Mouse (Mus musculus): ENCODE measurements around the gene Naalad2. TPM values are rescaled to one million over a fixed set of nuclear protein-coding genes. Genes with fewer than 3 reads are reported as not detected.
"Not testable (repeated sequence)": the region's sequence is repeated elsewhere in the genome, so short reads cannot be mapped to it uniquely, and the experiment has no call there.

Gene Naalad2
- polyA plus RNA-seq, 1 experiment from 2014 or later, result 4.5 TPM

DNA sequence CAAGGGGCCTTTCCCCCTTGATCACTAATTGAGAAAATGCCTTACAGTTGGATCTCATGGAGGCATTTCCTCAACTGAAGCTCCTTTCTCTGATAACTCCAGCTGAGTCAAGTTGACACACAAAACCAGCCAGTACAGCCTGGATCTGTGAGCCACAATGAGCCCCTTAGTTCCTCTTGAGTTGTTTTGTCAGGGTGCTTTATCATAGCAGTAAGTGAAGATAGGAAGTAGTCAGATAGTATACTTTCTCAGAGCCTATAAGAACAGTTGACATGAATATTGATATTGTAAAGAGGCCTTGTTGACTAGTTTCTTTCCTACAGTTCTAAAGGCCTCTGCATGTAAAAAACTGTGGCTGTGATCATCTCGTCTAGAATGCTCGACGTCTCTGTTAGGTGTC is 82.8 kb downstream of the Naalad2 start:
- Histone ChIP-seq H3K27ac (replicated peaks in 1 of 2; ENCODE audit: control insufficient read depth in 1 of 2, insufficient read depth in 1 of 2, low read depth in 2 of 2, low read length in 2 of 2) (no peak overlapping the region), H3K4me3 (ENCODE audit: control insufficient read depth in 1 of 2, insufficient read depth in 1 of 2, low read depth in 1 of 2, low read length in 2 of 2) (no peak overlapping the region), H3K9ac (ENCODE audit: low read length) (no peak overlapping the region), H3K4me2 (ENCODE audit: low read length) (no peak overlapping the region), H3K36me3 (ENCODE audit: control insufficient read depth, insufficient read depth, low read length) (peaks cover 23% of the 10 kb centered on the region), H3K9me3 (ENCODE audit: control insufficient read depth, low read length) (no peaks in the 10 kb centered on the region), H3K4me1 (ENCODE audit: control insufficient read depth in 2 of 2, insufficient read depth in 2 of 2, low read length in 2 of 2) (no peaks in the 10 kb centered on the region), H3K27me3 (ENCODE audit: control insufficient read depth, insufficient read depth, low read length) (no peaks in the 10 kb centered on the region)
- no peak for ATAC-seq (ENCODE audit: insufficient number of reproducible peaks, insufficient read depth, low FRiP score, low read depth)
- 83% methylated on average over 3 of the region's 3 CpGs for WGBS

- Histone ChIP-seq H3K36me3 (ENCODE audit: control insufficient read depth, insufficient read depth, low read length) (peaks cover 56% of the 10 kb centered on the region), H3K27ac (replicated peaks in 1 of 2; ENCODE audit: control insufficient read depth in 1 of 2, insufficient read depth in 1 of 2, low read depth in 2 of 2, low read length in 2 of 2) (no peak overlapping the region), H3K4me2 (ENCODE audit: low read length) (no peak overlapping the region), H3K4me3 (ENCODE audit: control insufficient read depth in 1 of 2, insufficient read depth in 1 of 2, low read depth in 1 of 2, low read length in 2 of 2) (no peak overlapping the region), H3K4me1 (ENCODE audit: control insufficient read depth in 2 of 2, insufficient read depth in 2 of 2, low read length in 2 of 2) (peaks cover 0 to 4% of the 10 kb centered on the region in 2 experiments; a peak in 3 of 4 replicates), H3K9ac (ENCODE audit: low read length) (no peak overlapping the region), H3K27me3 (ENCODE audit: control insufficient read depth, insufficient read depth, low read length) (no peaks in the 10 kb centered on the region), H3K9me3 (ENCODE audit: control insufficient read depth, low read length) (no peaks in the 10 kb centered on the region)
- WGBS, result 86% methylated on average over 6 of the region's 6 CpGs
- no peak for ATAC-seq (ENCODE audit: insufficient number of reproducible peaks, insufficient read depth, low FRiP score, low read depth)
Observed at GRCm38 (mm10) chr9:18298301-18298700, 104.5 kb downstream of the Naalad2 start.

GRCm38 (mm10) chr9:18293026-18293781 is 109.6 kb downstream of the Naalad2 start:
- peaks cover 0 to 7% of the 10 kb centered on the region in 2 experiments; a peak in 3 of 4 replicates for H3K4me1 ChIP-seq (ENCODE audit: control insufficient read depth in 2 of 2, insufficient read depth in 2 of 2, low read length in 2 of 2)
- WGBS, result 47% methylated on average over 6 of the region's 6 CpGs
- H3K27me3 ChIP-seq (ENCODE audit: control insufficient read depth, insufficient read depth, low read length), result no peaks in the 10 kb centered on the region
- H3K4me3 ChIP-seq (ENCODE audit: control insufficient read depth in 1 of 2, insufficient read depth in 1 of 2, low read depth in 1 of 2, low read length in 2 of 2), result peak overlapping the region; percentile 83 to 99; a peak in 3 of 4 replicates
- H3K36me3 ChIP-seq (ENCODE audit: control insufficient read depth, insufficient read depth, low read length), result peaks cover 9% of the 10 kb centered on the region; the same call in 1 of the 2 replicates
- no peak for ATAC-seq (ENCODE audit: insufficient number of reproducible peaks, insufficient read depth, low FRiP score, low read depth)
- H3K27ac ChIP-seq (replicated peaks in 1 of 2; ENCODE audit: control insufficient read depth in 1 of 2, insufficient read depth in 1 of 2, low read depth in 2 of 2, low read length in 2 of 2), result peak overlapping the region in 1 of 2 experiments; percentile 89; a peak in 1 of 4 replicates
- peak overlapping the region; percentile 99 for H3K9ac ChIP-seq (ENCODE audit: low read length)
- no peaks in the 10 kb centered on the region for H3K9me3 ChIP-seq (ENCODE audit: control insufficient read depth, low read length)
- peak overlapping the region; percentile 96 for H3K4me2 ChIP-seq (ENCODE audit: low read length)

GRCm38 (mm10) chr9:18292443-18292922 is 110.3 kb downstream of the Naalad2 start:
- ATAC-seq (ENCODE audit: insufficient number of reproducible peaks, insufficient read depth, low FRiP score, low read depth), result peak; percentile 37

GRCm38 (mm10) chr9:18291571-18292429 is 111.0 kb downstream of the Naalad2 start, which contains the start of gene Chordc1:
Gene Chordc1 (plus strand): TSS chr9:18292125.
- 4% methylated on average over 49 of the region's 49 CpGs for WGBS
- peak within 1 kb of the TSS; percentile 96 for H3K4me2 ChIP-seq (ENCODE audit: low read length)

More at GRCm38 (mm10) chr9:18292443-18292922, 110.3 kb downstream of the Naalad2 start:
- Histone ChIP-seq H3K4me1 (ENCODE audit: control insufficient read depth in 2 of 2, insufficient read depth in 2 of 2, low read length in 2 of 2) (peaks cover 0 to 7% of the 10 kb centered on the region in 2 experiments; a peak in 3 of 4 replicates), H3K27me3 (ENCODE audit: control insufficient read depth, insufficient read depth, low read length) (no peaks in the 10 kb centered on the region), H3K27ac (replicated peaks in 1 of 2; ENCODE audit: control insufficient read depth in 1 of 2, insufficient read depth in 1 of 2, low read depth in 2 of 2, low read length in 2 of 2) (peak overlapping the region; percentile 75 to 89), H3K36me3 (ENCODE audit: control insufficient read depth, insufficient read depth, low read length) (peaks cover 5% of the 10 kb centered on the region; the same call in 1 of the 2 replicates), H3K4me2 (ENCODE audit: low read length) (peak overlapping the region; percentile 96), H3K4me3 (ENCODE audit: control insufficient read depth in 1 of 2, insufficient read depth in 1 of 2, low read depth in 1 of 2, low read length in 2 of 2) (peak overlapping the region; percentile 83 to 99), H3K9ac (ENCODE audit: low read length) (peak overlapping the region; percentile 99), H3K9me3 (ENCODE audit: control insufficient read depth, low read length) (no peaks in the 10 kb centered on the region)
- under 1% methylated on average over 24 of the region's 24 CpGs for WGBS

GRCm38 (mm10) chr9:18278693-18279092 is 124.1 kb downstream of the Naalad2 start:
- H3K9me3 ChIP-seq (ENCODE audit: control insufficient read depth, low read length); H3K4me1 ChIP-seq (ENCODE audit: control insufficient read depth in 2 of 2, insufficient read depth in 2 of 2, low read length in 2 of 2); H3K9ac ChIP-seq (ENCODE audit: low read length); ATAC-seq (ENCODE audit: insufficient number of reproducible peaks, insufficient read depth, low FRiP score, low read depth); H3K4me2 ChIP-seq (ENCODE audit: low read length); H3K27me3 ChIP-seq (ENCODE audit: control insufficient read depth, insufficient read depth, low read length); H3K4me3 ChIP-seq (ENCODE audit: control insufficient read depth in 1 of 2, insufficient read depth in 1 of 2, low read depth in 1 of 2, low read length in 2 of 2); H3K36me3 ChIP-seq (ENCODE audit: control insufficient read depth, insufficient read depth, low read length); H3K27ac ChIP-seq (replicated peaks in 1 of 2; ENCODE audit: control insufficient read depth in 1 of 2, insufficient read depth in 1 of 2, low read depth in 2 of 2, low read length in 2 of 2): not testable (repeated sequence)
- 27% methylated on average over 5 of the region's 5 CpGs for WGBS

More at GRCm38 (mm10) chr9:18291571-18292429, 111.0 kb downstream of the Naalad2 start, which contains the start of gene Chordc1:
- Histone ChIP-seq H3K36me3 (ENCODE audit: control insufficient read depth, insufficient read depth, low read length) (no peaks in the 10 kb centered on the region), H3K27me3 (ENCODE audit: control insufficient read depth, insufficient read depth, low read length) (no peaks in the 10 kb centered on the region), H3K9me3 (ENCODE audit: control insufficient read depth, low read length) (no peaks in the 10 kb centered on the region), H3K4me3 (ENCODE audit: control insufficient read depth in 1 of 2, insufficient read depth in 1 of 2, low read depth in 1 of 2, low read length in 2 of 2) (peak within 1 kb of the TSS; percentile 83 to 99), H3K9ac (ENCODE audit: low read length) (peak within 1 kb of the TSS; percentile 99), H3K4me1 (ENCODE audit: control insufficient read depth in 2 of 2, insufficient read depth in 2 of 2, low read length in 2 of 2) (peaks cover 0 to 7% of the 10 kb centered on the region in 2 experiments; a peak in 3 of 4 replicates), H3K27ac (replicated peaks in 1 of 2; ENCODE audit: control insufficient read depth in 1 of 2, insufficient read depth in 1 of 2, low read depth in 2 of 2, low read length in 2 of 2) (peak within 1 kb of the TSS; percentile 75 to 89)
- ATAC-seq (ENCODE audit: insufficient number of reproducible peaks, insufficient read depth, low FRiP score, low read depth), result peak; percentile 99

- Histone ChIP-seq H3K36me3 (ENCODE audit: control insufficient read depth, insufficient read depth, low read length) (no peaks in the 10 kb centered on the region), H3K9ac (ENCODE audit: low read length) (no peak overlapping the region), H3K4me3 (ENCODE audit: control insufficient read depth in 1 of 2, insufficient read depth in 1 of 2, low read depth in 1 of 2, low read length in 2 of 2) (no peak overlapping the region), H3K27ac (replicated peaks in 1 of 2; ENCODE audit: control insufficient read depth in 1 of 2, insufficient read depth in 1 of 2, low read depth in 2 of 2, low read length in 2 of 2) (no peak overlapping the region), H3K27me3 (ENCODE audit: control insufficient read depth, insufficient read depth, low read length) (no peaks in the 10 kb centered on the region), H3K4me2 (ENCODE audit: low read length) (no peak overlapping the region), H3K9me3 (ENCODE audit: control insufficient read depth, low read length) (no peaks in the 10 kb centered on the region), H3K4me1 (ENCODE audit: control insufficient read depth in 2 of 2, insufficient read depth in 2 of 2, low read length in 2 of 2) (no peaks in the 10 kb centered on the region)
- WGBS, result 43% methylated on average over 1 of the region's 1 CpGs
- no peak for ATAC-seq (ENCODE audit: insufficient number of reproducible peaks, insufficient read depth, low FRiP score, low read depth)
Observed at GRCm38 (mm10) chr9:18277497-18277896, 125.3 kb downstream of the Naalad2 start.

Data from heart, embryonic 14.5 days (tissue).